Mouse (Mus musculus) myocyte (in vitro differentiated cells): Measurements from ENCODE around the gene Olfr543. TPM values are rescaled to one million over a fixed set of nuclear protein-coding genes. Genes with fewer than 3 reads are reported as not detected.

ENCODE experiments used
- H3K27me3 ChIP-seq: one replicate; pipeline ENCODE4 v1.6.1; 2011; ENCODE audit not compliant: control insufficient read depth, insufficient read depth, insufficient read length
- H3K36me3 ChIP-seq: one replicate; pipeline ENCODE4 v1.6.1; 2011; ENCODE audit not compliant: control insufficient read depth, insufficient read depth
- H3K4me2 ChIP-seq: one replicate; pipeline ENCODE4 v1.6.1; 2011; ENCODE audit warnings: low read depth, control low read depth
- H3K4me3 ChIP-seq: one replicate; pipeline ENCODE4 v1.5.1; 2011; ENCODE audit warnings: mild to moderate bottlenecking, control low read depth, moderate library complexity
- H3K79me2 ChIP-seq: one replicate; pipeline ENCODE4 v1.6.1; 2011; ENCODE audit not compliant: control insufficient read depth, insufficient read depth
- H3ac ChIP-seq: one replicate; pipeline ENCODE4 v1.6.1; 2011; ENCODE audit not compliant: control insufficient read depth, insufficient read length
- CEBPB ChIP-seq: IDR thresholded peaks from 2 replicates; pipeline ENCODE4 v1.6.1; 2011; ENCODE audit warnings: mild to moderate bottlenecking, moderate library complexity; ENCODE audit not compliant: poor library complexity, insufficient read depth, severe bottlenecking
- E2F4 ChIP-seq: IDR thresholded peaks from one replicate; pipeline ENCODE4 v1.6.1; 2011; ENCODE audit warnings: mild to moderate bottlenecking, control low read depth, moderate library complexity; ENCODE audit not compliant: insufficient read depth
- MAX ChIP-seq: IDR thresholded peaks from one replicate; pipeline ENCODE4 v1.6.1; 2011; ENCODE audit warnings: low read depth, mild to moderate bottlenecking, control low read depth
- MYOD1 ChIP-seq, 3 experiments: IDR thresholded peaks; one replicate each; pipeline ENCODE4 v1.6.1; 2011; ENCODE audit warnings: control low read depth in 2 of 3, low read depth in 2 of 3, mild to moderate bottlenecking in 2 of 3, moderate library complexity in 1 of 3; ENCODE audit not compliant: insufficient read length in 2 of 3, control insufficient read depth in 1 of 3
- MYOG ChIP-seq, 3 experiments: IDR thresholded peaks; one replicate each; pipeline ENCODE4 v1.6.1; 2011; ENCODE audit warnings: control low read depth in 2 of 3, low read depth in 2 of 3, mild to moderate bottlenecking in 2 of 3; ENCODE audit not compliant: insufficient read length in 2 of 3, control insufficient read depth in 1 of 3, insufficient read depth in 1 of 3
- POLR2A ChIP-seq: IDR thresholded peaks from one replicate; pipeline ENCODE4 v1.6.1; 2011; ENCODE audit warnings: low read depth, mild to moderate bottlenecking, control low read depth, moderate library complexity; ENCODE audit not compliant: insufficient read length
- POLR2AphosphoS2 ChIP-seq: IDR thresholded peaks from one replicate; pipeline ENCODE4 v1.6.1; 2011; ENCODE audit warnings: low read depth, control low read depth; ENCODE audit not compliant: insufficient read length
- REST ChIP-seq: IDR thresholded peaks from one replicate; pipeline ENCODE4 v1.6.1; 2011; ENCODE audit warnings: mild to moderate bottlenecking, control low read depth, moderate library complexity; ENCODE audit not compliant: insufficient read depth, insufficient read length
- SRF ChIP-seq: IDR thresholded peaks from one replicate; pipeline ENCODE4 v1.6.1; 2011; ENCODE audit warnings: low read depth; ENCODE audit not compliant: control insufficient read depth, insufficient read length
- TCF12 ChIP-seq: IDR thresholded peaks from one replicate; pipeline ENCODE4 v1.6.1; 2011; ENCODE audit warnings: mild to moderate bottlenecking, control low read depth; ENCODE audit not compliant: poor library complexity, insufficient read depth, severe bottlenecking
- TCF3 ChIP-seq: IDR thresholded peaks from one replicate; pipeline ENCODE4 v1.6.1; 2011; ENCODE audit warnings: low read depth, control low read depth; ENCODE audit not compliant: insufficient read length
- USF1 ChIP-seq: IDR thresholded peaks from one replicate; pipeline ENCODE4 v1.6.1; 2011; ENCODE audit warnings: low read depth, mild to moderate bottlenecking, control low read depth, moderate library complexity
- polyA plus RNA-seq: library from polyadenylated mRNA; unstranded; fragments of >200 nt; fragmentation: generic; extraction: Trizol; gene quantifications from one replicate; pipeline ENCODE4 v1.2.1, GENCODE M21; 2012; ENCODE audit warnings: missing spikeins

Olfr543 gene
- not detected for polyA plus RNA-seq

DNA sequence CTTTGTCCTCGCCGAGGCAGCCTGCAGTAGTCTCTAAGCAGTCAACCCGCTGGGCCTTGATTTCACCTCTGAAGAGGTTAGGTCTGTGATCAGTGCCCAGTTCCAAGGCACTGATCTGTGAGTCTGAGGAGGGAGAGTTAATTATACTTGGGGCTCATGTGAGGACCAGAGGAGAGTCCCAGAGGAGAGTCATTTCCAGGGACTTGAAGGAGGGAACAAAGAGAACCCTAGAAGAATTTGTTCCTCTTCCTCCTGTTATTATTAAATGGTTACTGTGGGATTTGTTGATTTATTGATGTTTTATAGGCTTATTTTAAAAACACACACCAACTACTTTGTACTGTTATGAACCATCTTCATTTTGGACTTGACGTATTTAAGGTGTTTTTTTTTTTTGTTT, at the start of gene Olfr543:
Gene Olfr543, minus strand, starts transcription at position 101 of the 400 bp plus-strand sequence.
- Histone ChIP-seq H3K36me3 (no peaks in the 10 kb centered on the region), H3K4me2 (no peak within 1 kb of the TSS), H3K4me3 (no peak within 1 kb of the TSS), H3ac (no peak within 1 kb of the TSS), H3K27me3 (no peaks in the 10 kb centered on the region), H3K79me2 (no peaks in the 10 kb centered on the region)
- TF ChIP-seq MYOD1 (IDR thresholded peaks at IDR 0.05; ENCODE audit: control insufficient read depth in 1 of 3, insufficient read length in 2 of 3, low read depth in 2 of 3) (no peak), SRF (no peak), MAX (no peak), USF1 (no peak), POLR2A (no peak), E2F4 (no peak), MYOG (IDR thresholded peaks at IDR 0.05; ENCODE audit: control insufficient read depth in 1 of 3, insufficient read depth in 1 of 3, insufficient read length in 2 of 3, low read depth in 2 of 3) (no peak), REST (no peak)

- no peaks in the 10 kb centered on the region for H3K36me3 ChIP-seq
- no peak overlapping the region for H3ac ChIP-seq
- H3K79me2 ChIP-seq: no peaks in the 10 kb centered on the region
- H3K4me2 ChIP-seq: no peak overlapping the region
- no peaks in the 10 kb centered on the region for H3K27me3 ChIP-seq
- TF ChIP-seq MYOD1 (IDR thresholded peaks at IDR 0.05; ENCODE audit: control insufficient read depth in 1 of 3, insufficient read length in 2 of 3, low read depth in 2 of 3) (no peak), CEBPB (no peak), E2F4 (no peak), TCF12 (no peak), MYOG (IDR thresholded peaks at IDR 0.05; ENCODE audit: control insufficient read depth in 1 of 3, insufficient read depth in 1 of 3, insufficient read length in 2 of 3, low read depth in 2 of 3) (no peak), SRF (no peak), REST (no peak), USF1 (no peak)
- H3K4me3 ChIP-seq: no peak overlapping the region
Measured at GRCm38 (mm10) chr7:102529052-102529451, 47.6 kb upstream of the Olfr543 start.

DNA sequence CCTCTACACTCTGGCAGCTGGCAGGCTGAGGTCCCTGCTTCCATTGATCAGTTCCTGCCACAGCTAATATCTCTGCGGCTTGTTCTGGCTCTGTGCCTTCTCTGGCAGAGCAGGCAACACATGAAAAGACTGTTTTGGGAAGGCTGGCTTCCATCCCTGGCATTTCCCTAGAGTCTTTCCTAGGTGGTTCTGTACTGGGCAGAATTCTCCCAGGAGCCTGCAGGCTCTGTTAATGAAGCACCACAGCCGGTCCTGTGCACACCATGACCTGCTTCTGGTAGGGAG, 35.5 kb upstream of the Olfr543 start:
- Histone ChIP-seq H3K79me2 (no peaks in the 10 kb centered on the region), H3K4me2 (no peak overlapping the region), H3K36me3 (no peaks in the 10 kb centered on the region), H3K4me3 (no peak overlapping the region), H3ac (no peak overlapping the region), H3K27me3 (peaks cover 3% of the 10 kb centered on the region)
- TF ChIP-seq MAX (no peak), USF1 (no peak), E2F4 (no peak), REST (no peak), MYOD1 (IDR thresholded peaks at IDR 0.05; ENCODE audit: control insufficient read depth in 1 of 3, insufficient read length in 2 of 3, low read depth in 2 of 3) (no peak), TCF12 (no peak), MYOG (IDR thresholded peaks at IDR 0.05; ENCODE audit: control insufficient read depth in 1 of 3, insufficient read depth in 1 of 3, insufficient read length in 2 of 3, low read depth in 2 of 3) (no peak), POLR2A (no peak), SRF (no peak), POLR2AphosphoS2 (no peak)

- H3K36me3 ChIP-seq: no peaks in the 10 kb centered on the region
- no peak overlapping the region for H3K4me2 ChIP-seq
- no peaks in the 10 kb centered on the region for H3K79me2 ChIP-seq
- no peak overlapping the region for H3ac ChIP-seq
- peaks cover 3% of the 10 kb centered on the region for H3K27me3 ChIP-seq
- no peak overlapping the region for H3K4me3 ChIP-seq
- TF ChIP-seq REST (no peak), MAX (no peak), POLR2A (no peak), TCF3 (no peak), POLR2AphosphoS2 (no peak), MYOD1 (IDR thresholded peaks at IDR 0.05; ENCODE audit: control insufficient read depth in 1 of 3, insufficient read length in 2 of 3, low read depth in 2 of 3) (no peak), TCF12 (no peak)
Measured at GRCm38 (mm10) chr7:102516261-102517050, 35.0 kb upstream of the Olfr543 start.

DNA sequence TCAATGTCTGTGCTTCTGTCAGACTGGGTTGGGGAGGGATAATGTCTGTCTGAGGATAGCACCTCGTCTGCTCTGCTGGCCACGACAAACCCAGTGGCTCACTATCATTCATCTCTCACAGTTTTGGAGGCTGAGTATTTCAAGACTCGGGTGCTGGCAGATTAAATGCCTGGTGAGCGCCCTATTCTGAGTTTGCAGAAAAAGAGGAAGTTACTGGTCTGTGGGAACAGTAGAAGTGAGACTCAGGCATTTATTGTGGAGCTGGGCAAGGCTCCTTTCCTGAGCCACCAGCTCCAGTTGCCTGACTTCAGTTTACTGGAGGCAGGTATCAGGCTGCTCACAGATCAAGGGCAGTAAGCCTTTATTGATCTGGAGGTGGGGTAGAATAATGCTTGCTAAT, 32.7 kb upstream of the Olfr543 start:
- Histone ChIP-seq H3K79me2 (no peaks in the 10 kb centered on the region), H3ac (no peak overlapping the region), H3K4me3 (no peak overlapping the region), H3K4me2 (no peak overlapping the region), H3K36me3 (no peaks in the 10 kb centered on the region), H3K27me3 (peaks cover 3% of the 10 kb centered on the region)
- TF ChIP-seq SRF (no peak), MAX (no peak), E2F4 (no peak), USF1 (no peak), POLR2AphosphoS2 (no peak), REST (no peak)
